Mouse (Mus musculus) NIH3T3 (cell line): ENCODE data around the gene Elfn1.

Experiments used
- DNase-seq: peaks from one replicate; pipeline ENCODE4 v3.0.0-alpha.2; 2012; ENCODE audit warnings: low read depth

The Elfn1 gene

GRCm38 (mm10) chr5:139911506-139911905 lies 3.8 kb downstream of the Elfn1 start:
- DNase-seq = no peak

GRCm38 (mm10) chr5:139912121-139912771 lies 4.5 kb downstream of the Elfn1 start:
- no peak for DNase-seq

- DNase-seq = peak; percentile 70
Observed at GRCm38 (mm10) chr5:139921666-139922065, 13.9 kb downstream of the Elfn1 start.

- no peak for DNase-seq
Observed at GRCm38 (mm10) chr5:139923867-139924266, 16.1 kb downstream of the Elfn1 start.

GRCm38 (mm10) chr5:139930102-139930501 lies 22.4 kb downstream of the Elfn1 start:
- DNase-seq = no peak

- no peak for DNase-seq
Observed at GRCm38 (mm10) chr5:139930927-139931351, 23.2 kb downstream of the Elfn1 start.

GRCm38 (mm10) chr5:139931947-139932540 lies 24.3 kb downstream of the Elfn1 start:
- DNase-seq = peak; percentile 32

- DNase-seq = peak; percentile 83
Observed at GRCm38 (mm10) chr5:139932595-139933271, 25.0 kb downstream of the Elfn1 start.

- peak; percentile 53 for DNase-seq
Observed at GRCm38 (mm10) chr5:139933476-139933875, 25.7 kb downstream of the Elfn1 start.

GRCm38 (mm10) chr5:139936431-139936830 lies 28.7 kb downstream of the Elfn1 start:
- DNase-seq = peak; percentile 18

- no peak for DNase-seq
Observed at GRCm38 (mm10) chr5:139944697-139945096, 37.0 kb downstream of the Elfn1 start.

- DNase-seq = no peak
Observed at GRCm38 (mm10) chr5:139945715-139946364, 38.1 kb downstream of the Elfn1 start.

GRCm38 (mm10) chr5:139947446-139947845 lies 39.7 kb downstream of the Elfn1 start:
- DNase-seq = peak; percentile 64

- no peak for DNase-seq
Observed at GRCm38 (mm10) chr5:139948552-139948951, 40.8 kb downstream of the Elfn1 start.

GRCm38 (mm10) chr5:139949363-139949762 lies 41.6 kb downstream of the Elfn1 start:
- no peak for DNase-seq

GRCm38 (mm10) chr5:139949975-139950578 lies 42.3 kb downstream of the Elfn1 start:
- no peak for DNase-seq

GRCm38 (mm10) chr5:139956859-139957258 lies 49.1 kb downstream of the Elfn1 start:
- no peak for DNase-seq

GRCm38 (mm10) chr5:139959741-139960140 lies 52.0 kb downstream of the Elfn1 start:
- DNase-seq = no peak

- DNase-seq = peak; percentile 75
Observed at GRCm38 (mm10) chr5:139964391-139964790, 56.6 kb downstream of the Elfn1 start.

GRCm38 (mm10) chr5:139965596-139965995 lies 57.9 kb downstream of the Elfn1 start:
- no peak for DNase-seq

- peak; percentile 32 for DNase-seq
Observed at GRCm38 (mm10) chr5:139969151-139969948, 61.6 kb downstream of the Elfn1 start.
